Mouse (Mus musculus) embryonic facial prominence, embryonic 10.5 days (tissue): ENCODE measurements at regions not wholly inside any gene's neighbourhood (a gene's known extent, or its start where the extent isn't known, plus 50 kb on each side); places are given as distances from the start of the nearest gene placed in this dataset.

Experiments
- DNase-seq: peaks from one replicate; pipeline ENCODE4 v3.0.0-alpha.2; 2017; ENCODE audit warnings: low spot score
- H3K27ac ChIP-seq: fragments of 300-500 bp; sonication (generic); replicated peaks from 2 replicates; pipeline ENCODE4 v1.5.1; 2016; ENCODE audit warnings: mild to moderate bottlenecking
- H3K27me3 ChIP-seq: fragments of 300-500 bp; sonication (generic); replicated peaks from 2 replicates; pipeline ENCODE4 v1.6.1; 2016; ENCODE audit warnings: low read depth, mild to moderate bottlenecking; ENCODE audit not compliant: poor library complexity, severe bottlenecking
- H3K36me3 ChIP-seq: fragments of 300-500 bp; sonication (generic); replicated peaks from 2 replicates; pipeline ENCODE4 v1.6.1; 2016; ENCODE audit warnings: mild to moderate bottlenecking, moderate library complexity
- H3K4me1 ChIP-seq: fragments of 300-500 bp; sonication (generic); 2 replicates; pipeline ENCODE4 v1.6.1; 2016
- H3K4me3 ChIP-seq: fragments of 300-500 bp; sonication (generic); 2 replicates; pipeline ENCODE4 v1.5.1; 2016; ENCODE audit warnings: mild to moderate bottlenecking, moderate library complexity
- H3K9me3 ChIP-seq: fragments of 300-500 bp; sonication (generic); 2 replicates; pipeline ENCODE4 v1.6.1; 2016; ENCODE audit warnings: mild to moderate bottlenecking
- WGBS: fragments of 180-500 bp; shearing (Covaris S2); methylation state at CpG from one replicate; pipeline ENCODE4 v1.1.7; 2016; 5-methylcytosine and 5-hydroxymethylcytosine counted together

GRCm38 (mm10) chr6:15865271-15865670 is 144.8 kb downstream of the Mdfic start:
- no peaks in the 10 kb centered on the region for H3K9me3 ChIP-seq
- WGBS, result 82% methylated on average over 3 of the region's 3 CpGs
- no peak overlapping the region for H3K4me3 ChIP-seq
- H3K36me3 ChIP-seq, result no peaks in the 10 kb centered on the region
- H3K27me3 ChIP-seq, result no peaks in the 10 kb centered on the region
- no peak overlapping the region for H3K27ac ChIP-seq
- no peak for DNase-seq
- H3K4me1 ChIP-seq, result no peaks in the 10 kb centered on the region

DNA sequence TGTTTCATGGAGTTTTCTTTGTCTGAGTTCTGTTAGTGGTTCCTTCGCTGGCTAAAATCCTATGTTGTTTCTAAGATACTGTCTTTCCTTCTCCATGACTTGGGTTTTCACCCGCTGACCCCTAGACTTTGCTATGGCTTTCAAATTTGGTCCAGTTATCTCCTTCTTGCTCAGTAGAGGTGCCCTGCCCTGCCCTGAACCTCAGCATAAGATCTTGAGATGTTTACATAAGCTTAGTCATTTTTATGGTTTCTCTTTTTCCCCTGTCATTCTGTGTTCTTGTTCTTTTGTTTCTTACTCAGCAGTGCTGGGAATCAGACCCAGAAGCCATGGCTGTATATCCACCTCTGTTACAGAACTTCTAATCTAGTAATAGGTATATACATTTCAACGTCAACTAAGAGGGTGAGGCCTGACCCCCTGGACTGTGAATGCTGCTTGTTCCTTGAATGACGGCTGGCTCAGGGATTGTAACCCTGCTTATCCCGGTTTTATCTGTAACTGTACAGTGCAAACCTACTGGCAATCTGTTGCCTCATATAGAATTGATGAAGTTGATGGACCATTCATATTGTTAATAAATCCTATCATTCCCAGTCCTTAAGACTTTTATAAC is 161.9 kb downstream of the Mdfic start:
- DNase-seq, result no peak
- Histone ChIP-seq H3K4me1 (no peaks in the 10 kb centered on the region), H3K4me3 (no peak overlapping the region), H3K27me3 (no peaks in the 10 kb centered on the region), H3K36me3 (no peaks in the 10 kb centered on the region), H3K27ac (no peak overlapping the region), H3K9me3 (no peaks in the 10 kb centered on the region)
- WGBS, result 88% methylated on average over 5 of the region's 5 CpGs

- Histone ChIP-seq H3K4me1 (no peaks in the 10 kb centered on the region), H3K36me3 (no peaks in the 10 kb centered on the region), H3K27ac (no peak overlapping the region), H3K4me3 (no peak overlapping the region), H3K27me3 (no peaks in the 10 kb centered on the region), H3K9me3 (no peaks in the 10 kb centered on the region)
- DNase-seq, result no peak
- 91% methylated on average over 5 of the region's 5 CpGs for WGBS
These were observed 172.6 kb downstream of the Mdfic start for GRCm38 (mm10) chr6:15893066-15893465.

DNA sequence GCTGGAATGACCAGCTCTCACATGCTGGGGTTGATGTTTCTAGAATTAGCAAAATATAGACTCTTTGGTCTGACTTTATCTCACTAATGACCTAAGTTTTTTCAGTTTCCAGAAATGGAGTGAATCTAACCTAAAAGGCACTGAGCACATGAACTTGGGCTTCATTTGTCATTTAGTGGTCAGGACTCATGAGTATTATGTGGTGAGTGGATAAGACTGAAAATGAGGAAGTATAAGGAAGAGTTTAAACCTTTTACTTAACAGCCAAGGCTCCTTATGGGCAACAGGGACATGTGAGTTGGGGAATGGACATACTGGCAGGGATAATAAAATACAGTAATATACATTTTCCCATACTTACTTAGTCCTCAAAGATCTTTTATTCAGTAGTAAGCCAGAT is 180.0 kb downstream of the Mdfic start:
- Histone ChIP-seq H3K36me3 (no peaks in the 10 kb centered on the region), H3K27me3 (no peaks in the 10 kb centered on the region), H3K9me3 (no peaks in the 10 kb centered on the region), H3K4me1 (no peaks in the 10 kb centered on the region), H3K4me3 (no peak overlapping the region), H3K27ac (no peak overlapping the region)
- no peak for DNase-seq

- WGBS, result 80% methylated on average over 2 of the region's 2 CpGs
- no peaks in the 10 kb centered on the region for H3K27me3 ChIP-seq
- no peaks in the 10 kb centered on the region for H3K4me1 ChIP-seq
- no peak overlapping the region for H3K27ac ChIP-seq
- no peak overlapping the region for H3K4me3 ChIP-seq
- no peaks in the 10 kb centered on the region for H3K36me3 ChIP-seq
- no peak for DNase-seq
- no peaks in the 10 kb centered on the region for H3K9me3 ChIP-seq
These were observed 182.3 kb downstream of the Mdfic start for GRCm38 (mm10) chr6:15902665-15903274.

DNA sequence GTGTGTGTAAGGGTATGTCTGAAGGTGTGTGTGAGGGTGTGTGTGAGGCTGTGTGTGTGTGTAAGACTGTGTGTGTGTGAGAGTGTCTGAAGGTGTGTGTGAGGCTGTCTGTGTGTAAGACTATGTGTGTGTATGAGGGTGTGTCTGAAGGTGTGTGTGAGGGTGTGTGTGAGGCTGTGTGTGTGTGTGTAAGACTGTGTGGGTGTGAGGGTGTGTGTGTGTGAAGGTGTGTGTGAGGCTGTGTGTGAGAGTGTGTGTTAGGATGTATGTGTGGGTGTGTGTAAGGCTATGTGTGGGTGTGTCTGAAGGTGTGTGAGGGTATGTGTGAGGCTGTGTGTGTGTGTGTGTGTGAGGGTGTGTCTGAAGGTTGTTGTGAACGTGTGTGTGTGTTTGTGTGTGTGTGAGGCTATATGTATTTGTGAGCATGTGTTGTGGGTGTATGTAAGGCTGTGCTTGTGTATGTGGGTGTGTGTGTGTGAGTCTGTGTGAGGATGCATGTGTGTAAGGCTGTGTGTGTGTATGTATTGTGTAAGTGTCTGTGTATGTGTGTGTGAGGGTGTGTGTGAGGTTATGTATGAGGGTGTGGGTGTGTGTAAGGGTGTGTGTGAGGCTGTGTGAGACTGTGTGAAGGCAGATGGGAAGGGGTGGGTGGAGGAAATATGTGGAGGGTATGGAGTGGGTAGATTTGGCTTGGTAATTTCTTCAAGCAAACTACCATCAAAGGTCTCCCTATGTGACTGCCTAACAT is 190.1 kb downstream of the Mdfic start:
- DNase-seq, result no peak
- Histone ChIP-seq H3K27me3 (no peaks in the 10 kb centered on the region), H3K9me3 (no peaks in the 10 kb centered on the region), H3K4me3 (no peak overlapping the region), H3K36me3 (no peaks in the 10 kb centered on the region), H3K27ac (no peak overlapping the region), H3K4me1 (no peaks in the 10 kb centered on the region)
- WGBS, result 65% methylated on average over 1 of the region's 1 CpGs

- DNase-seq, result no peak
- no peak overlapping the region for H3K27ac ChIP-seq
- H3K27me3 ChIP-seq, result no peaks in the 10 kb centered on the region
These were observed 209.2 kb downstream of the Mdfic start for GRCm38 (mm10) chr6:15929650-15930049.

GRCm38 (mm10) chr6:15950251-15950650 is 229.8 kb downstream of the Mdfic start:
- Histone ChIP-seq H3K27me3 (no peaks in the 10 kb centered on the region), H3K36me3 (no peaks in the 10 kb centered on the region), H3K4me1 (0 out of 2 replicates have a peak, but pooled peaks cover under 1% of the 10 kb centered on the region), H3K4me3 (no peak overlapping the region), H3K27ac (no peak overlapping the region), H3K9me3 (no peaks in the 10 kb centered on the region)
- DNase-seq, result no peak
- WGBS, result 89% methylated on average over 2 of the region's 2 CpGs

More at GRCm38 (mm10) chr6:15929650-15930049, 209.2 kb downstream of the Mdfic start:
- 77% methylated on average over 2 of the region's 2 CpGs for WGBS
- Histone ChIP-seq H3K4me1 (no peaks in the 10 kb centered on the region), H3K9me3 (no peaks in the 10 kb centered on the region), H3K4me3 (no peak overlapping the region), H3K36me3 (no peaks in the 10 kb centered on the region)

DNA sequence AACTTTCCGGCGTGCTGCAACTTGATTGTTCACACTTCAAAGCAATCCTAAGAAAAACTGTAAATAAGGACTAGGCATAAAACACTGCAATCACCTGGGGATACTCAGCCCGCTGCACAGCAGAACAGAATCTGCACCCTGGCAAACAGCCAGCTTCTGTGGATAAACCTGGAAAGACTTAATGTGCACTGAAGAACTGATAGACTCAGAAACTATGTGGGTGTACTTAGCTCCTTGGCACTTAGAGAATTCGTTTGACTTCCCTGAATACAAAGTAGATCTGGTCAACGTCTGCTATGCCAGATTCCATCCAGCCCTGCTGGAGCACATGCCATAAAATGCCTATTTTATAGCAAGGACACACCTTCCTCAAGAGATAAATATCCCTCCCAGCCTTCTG is 266.9 kb downstream of the Mdfic start:
- H3K4me3 ChIP-seq, result no peak overlapping the region
- no peaks in the 10 kb centered on the region for H3K36me3 ChIP-seq
- peak; percentile 10 for DNase-seq
- 77% methylated on average over 5 of the region's 5 CpGs for whole genome bisulfite sequencing
- H3K4me1 ChIP-seq, result no peaks in the 10 kb centered on the region
- no peaks in the 10 kb centered on the region for H3K27me3 ChIP-seq
- no peaks in the 10 kb centered on the region for H3K9me3 ChIP-seq
- H3K27ac ChIP-seq, result no peak overlapping the region
